Comparison of ENCODE assay signal across 7 mouse cellular contexts in genomic region chr5:65538829-65539228, GRCm38 (mm10). TPM values are rescaled to one million over a fixed set of nuclear protein-coding genes. Genes with fewer than 3 reads are reported as not detected.
A peak's percentile ranks its signal among the peaks of the same experiment; 100 is the strongest.
DNase-seq lines count a peak whose midpoint lies in the region; ATAC-seq and TF ChIP-seq lines count a peak whose summit lies in the region.

No protein-coding gene starts in this region.

- TF ChIP-seq CTCF in stomach, postnatal 0 days (IDR thresholded peaks at IDR 0.05; ENCODE audit: low read depth) = no peak

- DNase-seq in limb, embryonic 14.5 days (ENCODE audit: low spot score) = no peak
- DNase-seq in stomach, postnatal 0 days (ENCODE audit: low spot score) = no peak
- no peak for DNase-seq in yolk sac, embryonic 10.5 days (ENCODE audit: low spot score)
- no peak for DNase-seq in retina, embryonic 14.5 days (ENCODE audit: low spot score)

- no peak overlapping the region for H3K9ac ChIP-seq in forebrain, embryonic 12.5 days
- H3K9ac ChIP-seq in limb, embryonic 14.5 days (ENCODE audit: low read depth, low read length, severe bottlenecking) = no peak overlapping the region
- H3K9ac ChIP-seq in stomach, postnatal 0 days (ENCODE audit: low read length) = no peak overlapping the region

- H3K9me3 ChIP-seq in megakaryocyte, embryonic 14.5 days = no peaks in the 10 kb centered on the region
- H3K9me3 ChIP-seq in forebrain, embryonic 12.5 days = no peaks in the 10 kb centered on the region
- no peaks in the 10 kb centered on the region for H3K9me3 ChIP-seq in limb, embryonic 14.5 days (ENCODE audit: control insufficient read depth, low read length)
- no peaks in the 10 kb centered on the region for H3K9me3 ChIP-seq in stomach, postnatal 0 days (ENCODE audit: control insufficient read depth, low read length)

- no peak overlapping the region for H3K27ac ChIP-seq in forebrain, embryonic 12.5 days
- no peak overlapping the region for H3K27ac ChIP-seq in limb, embryonic 14.5 days (replicated peaks; ENCODE audit: low read depth, low read length)
- no peak overlapping the region for H3K27ac ChIP-seq in stomach, postnatal 0 days (replicated peaks)

- peaks cover 15% of the 10 kb centered on the region for H3K36me3 ChIP-seq in megakaryocyte, embryonic 14.5 days (replicated peaks; ENCODE audit: low read length)
- no peaks in the 10 kb centered on the region for H3K36me3 ChIP-seq in forebrain, embryonic 12.5 days (replicated peaks)
- H3K36me3 ChIP-seq in limb, embryonic 14.5 days (ENCODE audit: control insufficient read depth, insufficient read depth, low read length) = peaks cover 5% of the 10 kb centered on the region
- H3K36me3 ChIP-seq in stomach, postnatal 0 days (ENCODE audit: control insufficient read depth, insufficient read depth, low read length) = no peaks in the 10 kb centered on the region

- peak overlapping the region; percentile 52 for H3K4me2 ChIP-seq in forebrain, embryonic 12.5 days
- H3K4me2 ChIP-seq in limb, embryonic 14.5 days (replicated peaks; ENCODE audit: low read depth, low read length, severe bottlenecking) = peak overlapping the region; percentile 27
- H3K4me2 ChIP-seq in stomach, postnatal 0 days (replicated peaks; ENCODE audit: low read depth) = peak overlapping the region; percentile 23

- H3K4me3 ChIP-seq in megakaryocyte, embryonic 14.5 days (replicated peaks) = peak overlapping the region; percentile 100
- peak overlapping the region; percentile 29 for H3K4me3 ChIP-seq in forebrain, embryonic 12.5 days (replicated peaks)
- peak overlapping the region; percentile 3 for H3K4me3 ChIP-seq in limb, embryonic 14.5 days (replicated peaks; ENCODE audit: low read length)
- H3K4me3 ChIP-seq in stomach, postnatal 0 days (ENCODE audit: low read depth, low read length) = no peak overlapping the region

- no peak for TF ChIP-seq EP300 in stomach, postnatal 0 days (optimal IDR thresholded peaks at IDR 0.05)

- peaks cover 29% of the 10 kb centered on the region for H3K4me1 ChIP-seq in megakaryocyte, embryonic 14.5 days
- peaks cover 13% of the 10 kb centered on the region for H3K4me1 ChIP-seq in forebrain, embryonic 12.5 days
- peaks cover 7% of the 10 kb centered on the region for H3K4me1 ChIP-seq in limb, embryonic 14.5 days (ENCODE audit: control insufficient read depth, insufficient read depth, low read length)
- no peaks in the 10 kb centered on the region for H3K4me1 ChIP-seq in stomach, postnatal 0 days (replicated peaks; ENCODE audit: control insufficient read depth, insufficient read depth)

- no peaks in the 10 kb centered on the region for H3K27me3 ChIP-seq in megakaryocyte, embryonic 14.5 days (replicated peaks)
- H3K27me3 ChIP-seq in forebrain, embryonic 12.5 days = no peaks in the 10 kb centered on the region
- H3K27me3 ChIP-seq in limb, embryonic 14.5 days (ENCODE audit: control insufficient read depth, insufficient read depth, low read length) = no peaks in the 10 kb centered on the region
- no peaks in the 10 kb centered on the region for H3K27me3 ChIP-seq in stomach, postnatal 0 days (ENCODE audit: control insufficient read depth, insufficient read depth, low read length)

- 13% methylated on average over 4 of the region's 4 CpGs for WGBS in forebrain, embryonic 12.5 days
- WGBS in limb, embryonic 14.5 days = 48% methylated on average over 4 of the region's 4 CpGs
- 20% methylated on average over 4 of the region's 4 CpGs for WGBS in stomach, postnatal 0 days

- TF ChIP-seq POLR2A in limb, embryonic 14.5 days (IDR thresholded peaks at IDR 0.05; ENCODE audit: borderline replicate concordance, extremely low read depth, insufficient read depth, insufficient read length) = no peak

- ATAC-seq in megakaryocyte, adult 5-6 weeks (ENCODE audit: poor library complexity, severe bottlenecking) = no peak
- ATAC-seq in forebrain, embryonic 12.5 days (ENCODE audit: low FRiP score) = no peak
- ATAC-seq in limb, embryonic 14.5 days (ENCODE audit: low FRiP score, low read depth) = no peak
- ATAC-seq in stomach, postnatal 0 days (ENCODE audit: low FRiP score, low TSS enrichment) = no peak

RNA-seq across cellular contexts. Expression of gene Ube2k, which starts 1.8 kb away (rescaled TPM):
- 16.2 and 135 TPM in 2 replicates for polyA plus RNA-seq in megakaryocyte, embryonic 14.5 days (2012; ENCODE audit: insufficient read depth, low replicate concordance)
- total RNA-seq in megakaryocyte, adult 5-6 weeks (2015) = 125 and 131 TPM in 2 replicates
- 31.5 and 62.8 TPM in 2 replicates for total RNA-seq in megakaryocyte, adult 5-6 weeks (2017)
- polyA plus RNA-seq in forebrain, embryonic 12.5 days (2016; fragmentation: Nextera tagmentation; extraction: Ambion mirVana) = 185 and 192 TPM in 2 replicates
- 70.9 and 107 TPM in 2 replicates for polyA plus RNA-seq in limb, embryonic 14.5 days (2012; rRNA removed)
- 134 and 137 TPM in 2 replicates for polyA plus RNA-seq in limb, embryonic 14.5 days (2014; fragmentation: Nextera tagmentation; extraction: Ambion mirVana)
- polyA plus RNA-seq in stomach, postnatal 0 days (2015; fragmentation: Nextera tagmentation; extraction: Ambion mirVana) = 130 and 136 TPM in 2 replicates

RNA-seq across cellular contexts. Expression of gene Smim14, which starts 1.8 kb away (rescaled TPM):
- polyA plus RNA-seq in megakaryocyte, embryonic 14.5 days (2012; ENCODE audit: insufficient read depth, low replicate concordance) = 60.5 and 108 TPM in 2 replicates
- total RNA-seq in megakaryocyte, adult 5-6 weeks (2015) = 154 TPM in 2 replicates
- total RNA-seq in megakaryocyte, adult 5-6 weeks (2017) = 87.1 and 94.7 TPM in 2 replicates
- polyA plus RNA-seq in forebrain, embryonic 12.5 days (2016; fragmentation: Nextera tagmentation; extraction: Ambion mirVana) = 113 and 118 TPM in 2 replicates
- polyA plus RNA-seq in limb, embryonic 14.5 days (2012; rRNA removed) = 76.7 and 93.7 TPM in 2 replicates
- 137 and 138 TPM in 2 replicates for polyA plus RNA-seq in limb, embryonic 14.5 days (2014; fragmentation: Nextera tagmentation; extraction: Ambion mirVana)
- polyA plus RNA-seq in stomach, postnatal 0 days (2015; fragmentation: Nextera tagmentation; extraction: Ambion mirVana) = 355 and 360 TPM in 2 replicates

RNA-seq across cellular contexts. Expression of gene Gm43552, which starts 46.2 kb away (rescaled TPM):
- polyA plus RNA-seq in megakaryocyte, embryonic 14.5 days (2012; ENCODE audit: insufficient read depth, low replicate concordance) = 52.6 TPM in 1 of 2 replicates, not detected in the other
- not detected in 2 replicates for total RNA-seq in megakaryocyte, adult 5-6 weeks (2015)
- total RNA-seq in megakaryocyte, adult 5-6 weeks (2017) = not detected in 2 replicates
- not detected in 2 replicates for polyA plus RNA-seq in forebrain, embryonic 12.5 days (2016; fragmentation: Nextera tagmentation; extraction: Ambion mirVana)
- polyA plus RNA-seq in limb, embryonic 14.5 days (2012; rRNA removed) = not detected in 2 replicates
- polyA plus RNA-seq in limb, embryonic 14.5 days (2014; fragmentation: Nextera tagmentation; extraction: Ambion mirVana) = not detected in 2 replicates
- not detected in 2 replicates for polyA plus RNA-seq in stomach, postnatal 0 days (2015; fragmentation: Nextera tagmentation; extraction: Ambion mirVana)
